Mouse (Mus musculus): ENCODE measurements around the gene Ppp1r13l. TPM values are rescaled to one million over a fixed set of nuclear protein-coding genes. Genes with fewer than 3 reads are reported as not detected.

Gene Ppp1r13l
- polyA plus RNA-seq, 1 experiment, result 4.0 TPM

GRCm38 (mm10) chr7:19327128-19327527 is 32.4 kb upstream of the Ppp1r13l start:
- no peak overlapping the region for H3K4me3 ChIP-seq (replicated peaks; ENCODE audit: control insufficient read depth, low read depth, low read length)
- no peak overlapping the region for H3K27ac ChIP-seq (ENCODE audit: control insufficient read depth, insufficient read depth, low read depth, low read length, poor library complexity)
- TF ChIP-seq CTCF (IDR thresholded peaks at IDR 0.05; ENCODE audit: control insufficient read depth, insufficient read depth, low read length), result no peak
- no peak for TF ChIP-seq POLR2A (IDR thresholded peaks at IDR 0.05; ENCODE audit: borderline replicate concordance, control insufficient read depth, low read depth, low read length)
- H3K4me1 ChIP-seq (ENCODE audit: control insufficient read depth, insufficient read depth, low read length), result peaks cover 1% of the 10 kb centered on the region
- WGBS, result 4% methylated on average over 22 of the region's 22 CpGs

DNA sequence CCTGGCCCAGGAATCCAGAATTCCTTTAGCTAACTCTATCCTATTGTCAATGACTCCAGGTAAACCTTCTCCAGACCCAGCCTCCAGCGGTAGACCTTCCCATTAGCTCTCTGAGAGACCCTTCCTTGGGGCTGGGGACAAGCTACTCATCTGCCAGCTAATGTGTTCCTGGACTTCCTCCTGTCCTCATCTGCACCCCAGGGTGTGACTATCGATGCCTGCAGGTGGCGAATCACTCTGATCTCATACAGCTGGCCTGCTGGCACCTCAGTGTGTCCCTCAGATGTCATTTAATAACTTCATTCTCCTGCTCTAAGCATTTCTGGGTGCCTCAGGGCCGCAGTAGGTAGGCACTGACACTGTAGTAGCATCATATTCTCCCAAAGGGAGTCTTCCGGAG is 31.8 kb upstream of the Ppp1r13l start:
- WGBS, result 74% methylated on average over 5 of the region's 5 CpGs
- TF ChIP-seq POLR2A (IDR thresholded peaks at IDR 0.05; ENCODE audit: borderline replicate concordance, control insufficient read depth, low read depth, low read length) (no peak), CTCF (IDR thresholded peaks at IDR 0.05; ENCODE audit: control insufficient read depth, insufficient read depth, low read length) (no peak)
- Histone ChIP-seq H3K4me3 (replicated peaks; ENCODE audit: control insufficient read depth, low read depth, low read length) (no peak overlapping the region), H3K27ac (ENCODE audit: control insufficient read depth, insufficient read depth, low read depth, low read length, poor library complexity) (no peak overlapping the region), H3K4me1 (ENCODE audit: control insufficient read depth, insufficient read depth, low read length) (peaks cover 1% of the 10 kb centered on the region)

GRCm38 (mm10) chr7:19328425-19328824 is 31.1 kb upstream of the Ppp1r13l start:
- Histone ChIP-seq H3K4me3 (replicated peaks; ENCODE audit: control insufficient read depth, low read depth, low read length) (no peak overlapping the region), H3K27ac (ENCODE audit: control insufficient read depth, insufficient read depth, low read depth, low read length, poor library complexity) (no peak overlapping the region), H3K4me1 (ENCODE audit: control insufficient read depth, insufficient read depth, low read length) (peaks cover 3% of the 10 kb centered on the region)
- TF ChIP-seq CTCF (IDR thresholded peaks at IDR 0.05; ENCODE audit: control insufficient read depth, insufficient read depth, low read length) (no peak), POLR2A (IDR thresholded peaks at IDR 0.05; ENCODE audit: borderline replicate concordance, control insufficient read depth, low read depth, low read length) (no peak)

GRCm38 (mm10) chr7:19331910-19332309 is 27.6 kb upstream of the Ppp1r13l start:
- WGBS, result 59% methylated on average over 2 of the region's 2 CpGs
- Histone ChIP-seq H3K27ac (ENCODE audit: control insufficient read depth, insufficient read depth, low read depth, low read length, poor library complexity) (no peak overlapping the region), H3K4me1 (ENCODE audit: control insufficient read depth, insufficient read depth, low read length) (peaks cover 6% of the 10 kb centered on the region), H3K4me3 (replicated peaks; ENCODE audit: control insufficient read depth, low read depth, low read length) (no peak overlapping the region)
- no peak for TF ChIP-seq POLR2A (IDR thresholded peaks at IDR 0.05; ENCODE audit: borderline replicate concordance, control insufficient read depth, low read depth, low read length)
- TF ChIP-seq CTCF (IDR thresholded peaks at IDR 0.05; ENCODE audit: control insufficient read depth, insufficient read depth, low read length), result no peak

DNA sequence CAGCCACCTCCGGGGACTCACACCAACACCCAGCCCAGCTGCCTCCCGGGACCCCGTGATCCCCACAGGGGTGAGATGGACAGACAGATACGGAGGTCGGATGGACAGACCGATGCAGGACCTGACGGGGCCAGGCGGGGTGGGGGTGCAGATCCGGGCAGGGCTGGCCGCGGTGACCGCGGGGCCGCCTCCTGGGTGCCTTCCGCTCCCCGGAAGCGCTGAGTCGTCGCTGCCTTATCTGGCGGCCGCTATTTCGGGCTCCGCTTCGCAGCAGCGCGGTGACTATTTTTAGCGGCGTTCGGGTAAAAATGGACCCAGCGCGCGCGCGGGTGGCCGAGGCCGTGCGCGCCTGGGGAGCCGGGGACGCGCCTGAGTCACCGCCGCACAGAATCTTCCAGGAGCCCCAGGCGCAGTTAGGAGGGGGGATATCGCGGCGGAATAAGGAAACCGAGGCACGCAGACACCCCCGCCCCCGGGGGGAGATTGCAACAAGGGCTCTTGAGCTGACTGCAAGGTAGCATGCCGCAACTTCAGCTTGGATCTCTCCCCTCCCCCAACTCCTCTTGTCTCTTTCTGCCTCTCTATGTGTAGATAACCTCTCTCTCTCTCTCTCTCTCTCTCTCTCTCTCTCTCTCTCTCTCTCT is 26.7 kb upstream of the Ppp1r13l start:
- peak overlapping the region; percentile 93 for H3K27ac ChIP-seq (ENCODE audit: control insufficient read depth, insufficient read depth, low read depth, low read length, poor library complexity)
- H3K4me3 ChIP-seq (replicated peaks; ENCODE audit: control insufficient read depth, low read depth, low read length), result peak overlapping the region; percentile 73
- peaks cover 6% of the 10 kb centered on the region for H3K4me1 ChIP-seq (ENCODE audit: control insufficient read depth, insufficient read depth, low read length)
- peak; percentile 42; the same call in 1 of the 2 replicates for TF ChIP-seq POLR2A (IDR thresholded peaks at IDR 0.05; ENCODE audit: borderline replicate concordance, control insufficient read depth, low read depth, low read length)
- no peak for TF ChIP-seq CTCF (IDR thresholded peaks at IDR 0.05; ENCODE audit: control insufficient read depth, insufficient read depth, low read length)
- under 1% methylated on average over 52 of the region's 52 CpGs for WGBS

DNA sequence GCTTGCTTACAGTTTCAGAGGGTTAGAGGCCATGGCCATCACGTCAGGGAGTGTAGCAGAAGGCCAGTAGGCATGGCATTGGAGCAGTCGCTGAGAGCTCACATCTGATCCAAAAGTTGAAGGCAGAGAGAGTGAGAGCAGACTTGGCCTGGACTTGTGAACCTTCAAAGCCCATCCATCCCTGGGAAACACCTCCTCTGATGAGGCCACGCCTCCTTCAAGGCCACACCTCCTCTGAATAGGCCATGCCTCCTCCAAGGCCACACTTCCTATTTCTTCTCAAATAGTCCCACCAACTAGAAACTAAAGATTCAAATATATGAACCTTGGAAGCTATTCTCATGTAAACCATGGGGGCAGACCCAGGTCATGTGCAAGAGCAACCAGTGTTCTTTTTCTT is 24.0 kb upstream of the Ppp1r13l start:
- peaks cover 7% of the 10 kb centered on the region for H3K4me1 ChIP-seq (ENCODE audit: control insufficient read depth, insufficient read depth, low read length)
- WGBS, result 36% methylated on average over 3 of the region's 3 CpGs
- H3K27ac ChIP-seq (ENCODE audit: control insufficient read depth, insufficient read depth, low read depth, low read length, poor library complexity), result no peak overlapping the region
- no peak overlapping the region for H3K4me3 ChIP-seq (replicated peaks; ENCODE audit: control insufficient read depth, low read depth, low read length)
- no peak for TF ChIP-seq POLR2A (IDR thresholded peaks at IDR 0.05; ENCODE audit: borderline replicate concordance, control insufficient read depth, low read depth, low read length)
- no peak for TF ChIP-seq CTCF (IDR thresholded peaks at IDR 0.05; ENCODE audit: control insufficient read depth, insufficient read depth, low read length)

DNA sequence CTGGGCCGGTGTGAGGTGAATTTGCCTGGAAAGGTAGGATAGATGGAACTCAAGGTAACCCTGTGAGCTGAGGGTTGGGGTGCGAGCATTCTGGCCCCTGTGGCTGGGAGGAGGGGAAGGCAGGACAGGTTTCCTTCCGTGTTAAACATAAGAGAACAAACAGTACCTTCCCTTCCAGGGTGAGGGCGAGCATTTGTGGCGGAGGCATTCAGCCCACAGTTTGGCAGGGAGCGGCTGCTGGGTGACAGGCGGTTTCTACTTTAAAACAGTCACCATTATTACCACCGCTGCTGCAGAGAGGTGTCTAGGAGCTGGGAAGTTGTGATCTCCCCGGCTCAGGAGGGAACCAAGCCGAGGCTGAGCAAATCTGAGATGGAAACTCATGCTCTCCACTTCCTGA is 22.4 kb upstream of the Ppp1r13l start:
- Histone ChIP-seq H3K27ac (ENCODE audit: control insufficient read depth, insufficient read depth, low read depth, low read length, poor library complexity) (no peak overlapping the region), H3K4me1 (ENCODE audit: control insufficient read depth, insufficient read depth, low read length) (peaks cover 6% of the 10 kb centered on the region), H3K4me3 (replicated peaks; ENCODE audit: control insufficient read depth, low read depth, low read length) (no peak overlapping the region)
- TF ChIP-seq POLR2A (IDR thresholded peaks at IDR 0.05; ENCODE audit: borderline replicate concordance, control insufficient read depth, low read depth, low read length), result no peak
- no peak for TF ChIP-seq CTCF (IDR thresholded peaks at IDR 0.05; ENCODE audit: control insufficient read depth, insufficient read depth, low read length)
- WGBS, result 30% methylated on average over 10 of the region's 10 CpGs

DNA sequence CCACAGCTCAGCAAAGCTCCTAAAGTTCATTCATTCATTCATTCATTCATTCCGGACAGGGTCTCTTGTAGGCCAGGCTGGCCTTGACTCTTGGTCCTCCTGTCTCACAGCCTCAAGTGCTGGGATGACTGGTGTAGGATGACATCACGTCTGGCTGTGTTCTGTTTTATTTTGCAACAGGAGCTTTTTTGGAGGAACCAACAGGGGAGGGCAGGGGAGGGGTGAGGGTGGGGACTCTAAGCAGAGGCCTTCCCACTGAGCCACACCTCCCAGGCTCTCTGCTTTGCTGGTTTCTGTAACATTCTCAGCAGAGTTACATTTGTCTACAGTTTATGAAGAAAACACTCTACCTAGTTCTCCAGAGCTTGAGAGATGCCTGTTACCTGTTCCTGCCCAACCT is 21.5 kb upstream of the Ppp1r13l start:
- TF ChIP-seq POLR2A (IDR thresholded peaks at IDR 0.05; ENCODE audit: borderline replicate concordance, control insufficient read depth, low read depth, low read length), result no peak
- TF ChIP-seq CTCF (IDR thresholded peaks at IDR 0.05; ENCODE audit: control insufficient read depth, insufficient read depth, low read length), result no peak
- no peak overlapping the region for H3K27ac ChIP-seq (ENCODE audit: control insufficient read depth, insufficient read depth, low read depth, low read length, poor library complexity)
- WGBS, result 37% methylated on average over 2 of the region's 2 CpGs
- no peak overlapping the region for H3K4me3 ChIP-seq (replicated peaks; ENCODE audit: control insufficient read depth, low read depth, low read length)
- peaks cover 6% of the 10 kb centered on the region for H3K4me1 ChIP-seq (ENCODE audit: control insufficient read depth, insufficient read depth, low read length)

GRCm38 (mm10) chr7:19338596-19338995 is 21.0 kb upstream of the Ppp1r13l start:
- Histone ChIP-seq H3K27ac (ENCODE audit: control insufficient read depth, insufficient read depth, low read depth, low read length, poor library complexity) (no peak overlapping the region), H3K4me3 (replicated peaks; ENCODE audit: control insufficient read depth, low read depth, low read length) (no peak overlapping the region), H3K4me1 (ENCODE audit: control insufficient read depth, insufficient read depth, low read length) (peaks cover 5% of the 10 kb centered on the region)
- TF ChIP-seq POLR2A (IDR thresholded peaks at IDR 0.05; ENCODE audit: borderline replicate concordance, control insufficient read depth, low read depth, low read length) (no peak), CTCF (IDR thresholded peaks at IDR 0.05; ENCODE audit: control insufficient read depth, insufficient read depth, low read length) (no peak)
- 64% methylated on average over 7 of the region's 7 CpGs for WGBS
